Mouse (Mus musculus) cerebellum, adult (tissue): ENCODE measurements at regions not wholly inside any gene's neighbourhood (a gene's known extent, or its start where the extent isn't known, plus 50 kb on each side); places are given as distances from the start of the nearest gene placed in this dataset.

ENCODE experiments used
- ATAC-seq: cut with Nextera tagmentation; 2 replicates; pipeline ENCODE4 v1.9.2; 2017; ENCODE audit warnings: mild to moderate bottlenecking, moderate library complexity, mixed read lengths; ENCODE audit not compliant: insufficient number of reproducible peaks, low FRiP score, low TSS enrichment

GRCm38 (mm10) chr5:28940972-28941371 lies 254.8 kb upstream of the Rnf32 start:
- no peak for ATAC-seq

GRCm38 (mm10) chr5:28919296-28920063 lies 276.3 kb upstream of the Rnf32 start:
- ATAC-seq: no peak

GRCm38 (mm10) chr5:28904500-28904899 lies 291.3 kb upstream of the Rnf32 start:
- no peak for ATAC-seq

- ATAC-seq: no peak
These were observed 291.9 kb upstream of the Rnf32 start for GRCm38 (mm10) chr5:28903805-28904320.

- no peak for ATAC-seq
These were observed 303.0 kb upstream of the Rnf32 start for GRCm38 (mm10) chr5:28892703-28893249.

GRCm38 (mm10) chr5:28891988-28892387 lies 303.8 kb upstream of the Rnf32 start:
- ATAC-seq: no peak

- no peak for ATAC-seq
These were observed 310.9 kb upstream of the Rnf32 start for GRCm38 (mm10) chr5:28884746-28885365.

- ATAC-seq: no peak
These were observed 319.6 kb upstream of the Rnf32 start for GRCm38 (mm10) chr5:28876199-28876598.

GRCm38 (mm10) chr5:28873600-28874265 lies 322.1 kb upstream of the Rnf32 start:
- ATAC-seq: 0 out of 2 replicates have a peak, but pooled peaks have one; percentile 31

- ATAC-seq: peak; percentile 49; the same call in 1 of the 2 replicates
These were observed 336.0 kb upstream of the Rnf32 start for GRCm38 (mm10) chr5:28859604-28860371.

- peak; percentile 64; the same call in 1 of the 2 replicates for ATAC-seq
These were observed 357.5 kb upstream of the Rnf32 start for GRCm38 (mm10) chr5:28838141-28838925.

- ATAC-seq: no peak
These were observed 352.0 kb upstream of the Shh start for GRCm38 (mm10) chr5:28819091-28819490.

GRCm38 (mm10) chr5:28807950-28808349 lies 340.9 kb upstream of the Shh start:
- ATAC-seq: no peak

- no peak for ATAC-seq
These were observed 332.4 kb upstream of the Shh start for GRCm38 (mm10) chr5:28799464-28799863.

- no peak for ATAC-seq
These were observed 331.3 kb upstream of the Shh start for GRCm38 (mm10) chr5:28798361-28798760.

- ATAC-seq: no peak
These were observed 328.2 kb upstream of the Shh start for GRCm38 (mm10) chr5:28795130-28795758.

- no peak for ATAC-seq
These were observed 326.7 kb upstream of the Shh start for GRCm38 (mm10) chr5:28793781-28794180.

- ATAC-seq: no peak
These were observed 318.4 kb upstream of the Shh start for GRCm38 (mm10) chr5:28785347-28786060.
